Mouse (Mus musculus) left cerebral cortex, postnatal 14 days (tissue): ENCODE results near the gene 4933402E13Rik. TPM values are rescaled to one million over a fixed set of nuclear protein-coding genes. Genes with fewer than 3 reads are reported as not detected.

Experiments used
- DNase-seq, 2 experiments: peaks; one replicate each; pipeline ENCODE4 v3.0.0; 2021 to 2022; ENCODE audit warnings: low spot score in 2 of 2, mixed read lengths in 1 of 2
- intact Hi-C: fragments of 180-260 bp; cut with DNase I; formaldehyde crosslinking; loops from one replicate; pipeline ENCODE4 v1.15.1; 2025
- long read RNA-seq, 2 experiments: library from polyadenylated mRNA; stranded (forward); transcript quantifications; one replicate each; pipeline ENCODE4 v2.0.0; 2021
- total RNA-seq, 2 experiments: library from RNA; stranded (reverse); gene quantifications; 2 replicates each; pipeline ENCODE4 v1.2.3; 2021

Gene 4933402E13Rik
- total RNA-seq = not detected
- long read RNA-seq, experiment 1 = 0 reads
- long read RNA-seq, experiment 2 = 0 reads

GRCm38 (mm10) chrX:62283199-62283598 lies at the start of gene 4933402E13Rik:
Gene 4933402E13Rik, plus strand, starts transcription at chrX:62283499.
- DNase-seq = no peak
- intact Hi-C loops = no loop called here

Other genes with a start within 250 kb of the 4933402E13Rik start
- not detected for gene 4931400O07Rik, start 184.5 kb downstream of the 4933402E13Rik start, total RNA-seq